Mouse (Mus musculus) heart, adult 9 months (tissue): Measurements from ENCODE around the gene Sdr39u1.

ENCODE experiments used
- DNase-seq, 2 experiments: peaks; one replicate each; pipeline ENCODE4 v3.0.0; 2022; ENCODE audit warnings: low spot score in 2 of 2

Sdr39u1 gene

GRCm38 (mm10) chr14:55854406-55855100 is 45.5 kb downstream of the Sdr39u1 start:
- DNase-seq = no peak

- DNase-seq = peak; percentile 67 to 76
Measured at GRCm38 (mm10) chr14:55853621-55854285, 46.3 kb downstream of the Sdr39u1 start, which contains the start of gene Nynrin. TSS of gene Nynrin (plus strand) at chr14:55854010.

GRCm38 (mm10) chr14:55852646-55853551 is 47.2 kb downstream of the Sdr39u1 start:
- no peak for DNase-seq

- no peak for DNase-seq
Measured at GRCm38 (mm10) chr14:55850885-55851284, 49.2 kb downstream of the Sdr39u1 start.
